Mouse (Mus musculus) adipocyte (in vitro differentiated cells): ENCODE measurements at regions not wholly inside any gene's neighbourhood (a gene's known extent, or its start where the extent isn't known, plus 50 kb on each side); places are given as distances from the start of the nearest gene placed in this dataset.
A peak's percentile ranks its signal among the peaks of the same experiment; 100 is the strongest.

Experiments
- DNase-seq: peaks from one replicate; pipeline ENCODE4 v3.0.0-alpha.2; 2016; ENCODE audit warnings: low spot score

DNA sequence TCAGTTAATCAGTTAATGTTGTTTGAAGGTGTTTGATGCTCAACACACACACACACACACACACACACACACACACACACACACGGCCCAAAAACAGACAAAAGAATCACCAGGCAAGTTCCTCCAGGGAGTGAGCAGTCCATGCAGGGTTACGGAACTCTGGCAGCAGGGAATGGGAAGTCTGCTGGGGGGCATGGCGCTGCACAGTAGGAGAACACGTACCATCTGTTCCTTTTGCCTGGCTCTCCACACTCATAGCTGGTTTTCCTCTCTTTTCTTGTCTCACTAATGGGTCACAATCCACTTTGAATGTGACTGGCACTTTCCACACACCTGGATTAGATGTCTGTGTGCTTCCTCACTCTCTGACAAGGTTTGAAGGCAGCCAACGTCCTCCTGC lies 151.8 kb downstream of the Rpl14 start:
- no peak for DNase-seq

DNA sequence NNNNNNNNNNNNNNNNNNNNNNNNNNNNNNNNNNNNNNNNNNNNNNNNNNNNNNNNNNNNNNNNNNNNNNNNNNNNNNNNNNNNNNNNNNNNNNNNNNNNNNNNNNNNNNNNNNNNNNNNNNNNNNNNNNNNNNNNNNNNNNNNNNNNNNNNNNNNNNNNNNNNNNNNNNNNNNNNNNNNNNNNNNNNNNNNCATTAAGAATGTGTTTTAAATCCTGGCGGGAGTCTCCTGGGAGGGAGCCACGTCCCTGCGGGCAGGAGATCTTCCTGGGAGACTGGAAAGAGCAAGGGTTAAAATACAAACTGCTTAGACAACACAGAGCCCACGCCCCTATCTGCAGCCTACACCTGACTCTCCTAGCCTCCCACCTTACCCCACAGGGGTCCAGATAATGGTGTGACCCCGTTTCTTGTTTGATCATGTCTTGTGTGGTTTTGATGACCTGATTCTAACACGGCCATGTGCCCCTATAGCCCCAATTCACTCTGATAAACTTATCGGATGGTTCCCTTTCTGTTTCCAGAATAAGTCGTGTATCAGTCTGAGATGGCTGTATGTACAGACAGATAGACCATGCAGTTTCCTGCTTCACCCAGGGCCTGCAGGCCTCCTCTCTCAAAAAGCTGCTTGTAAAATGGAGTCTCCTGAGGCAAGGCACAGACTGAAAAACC lies 160.8 kb downstream of the Rpl14 start:
- no peak for DNase-seq

GRCm38 (mm10) chr9:120732650-120733293 lies 161.5 kb downstream of the Rpl14 start:
- no peak for DNase-seq

GRCm38 (mm10) chr9:120733681-120734465 lies 162.6 kb downstream of the Rpl14 start:
- DNase-seq: no peak

- no peak for DNase-seq
These were observed 164.0 kb downstream of the Rpl14 start for GRCm38 (mm10) chr9:120735217-120735616.

- peak; percentile 77 for DNase-seq
These were observed 166.7 kb downstream of the Rpl14 start for GRCm38 (mm10) chr9:120737956-120738355.

GRCm38 (mm10) chr9:120739199-120739952 lies 168.1 kb downstream of the Rpl14 start:
- DNase-seq: peak; percentile 87

DNA sequence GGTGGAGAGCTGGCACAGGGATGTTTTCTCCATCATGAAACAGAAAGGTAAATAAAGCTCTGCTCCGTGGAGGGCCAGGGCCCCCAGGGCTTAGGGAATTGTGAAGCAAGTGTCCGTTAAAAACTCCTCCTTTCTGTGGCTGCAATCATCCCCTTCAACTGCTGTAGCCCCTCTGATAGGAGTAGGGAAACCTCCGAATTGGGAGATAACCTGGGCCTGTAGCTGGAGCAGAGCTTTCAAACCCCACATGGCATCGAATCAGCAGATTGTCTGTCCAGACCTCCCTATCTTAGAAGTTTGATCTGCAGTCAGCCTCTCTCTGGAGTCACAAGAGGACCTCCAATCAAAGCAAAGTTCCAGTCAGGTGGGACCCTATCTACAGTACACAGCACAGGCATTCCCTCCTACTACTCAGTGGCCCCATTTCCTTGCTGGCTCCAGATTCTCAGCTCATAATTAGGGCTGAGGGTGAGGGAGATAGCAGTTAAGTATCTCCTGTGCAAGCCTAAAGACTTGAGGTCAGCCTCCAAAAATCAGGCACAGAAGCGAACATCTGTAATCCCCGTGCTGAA lies 168.8 kb downstream of the Rpl14 start:
- DNase-seq: no peak

DNA sequence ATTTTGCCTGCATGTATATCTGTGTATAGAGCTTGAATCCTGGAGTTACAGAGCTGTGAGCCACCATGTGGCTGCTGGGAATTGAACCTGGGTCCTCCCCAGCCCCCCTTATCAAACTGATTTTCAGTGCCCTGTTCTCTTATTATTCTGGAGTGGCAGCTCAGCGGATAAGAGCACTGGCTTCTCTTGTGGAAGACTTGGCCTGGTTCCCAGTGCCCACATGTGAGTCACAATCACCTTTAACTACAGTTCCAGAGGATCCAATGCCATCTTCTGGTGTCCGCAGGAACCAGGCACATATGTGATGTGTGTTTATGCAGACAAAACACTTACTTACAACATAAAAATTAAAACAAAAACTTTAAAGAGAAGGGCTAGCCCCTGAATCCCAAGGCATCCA lies 170.3 kb downstream of the Rpl14 start:
- DNase-seq: peak; percentile 19

- no peak for DNase-seq
These were observed 172.2 kb downstream of the Rpl14 start for GRCm38 (mm10) chr9:120743455-120743854.

DNA sequence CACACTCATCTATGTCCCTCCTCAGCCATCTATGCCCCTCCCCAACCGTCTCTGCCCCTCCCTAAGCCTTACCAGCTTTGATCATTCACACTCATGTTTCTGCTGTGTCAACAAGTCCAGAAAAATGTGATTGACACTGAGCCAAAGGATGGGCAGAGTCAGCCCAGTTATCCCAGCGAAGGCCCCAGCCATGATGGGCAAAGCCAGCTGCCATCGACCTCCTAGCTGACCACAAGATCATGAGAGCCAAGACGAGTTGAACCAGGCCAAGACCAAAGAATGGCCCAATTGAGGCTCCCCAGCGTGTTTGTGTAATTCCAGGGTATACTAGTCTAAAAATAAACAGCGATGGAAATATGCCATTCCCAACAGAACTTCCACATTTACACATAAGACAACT lies 174.4 kb downstream of the Rpl14 start:
- DNase-seq: no peak

GRCm38 (mm10) chr9:120750820-120751219 lies 178.2 kb upstream of the Ctnnb1 start:
- DNase-seq: no peak

DNA sequence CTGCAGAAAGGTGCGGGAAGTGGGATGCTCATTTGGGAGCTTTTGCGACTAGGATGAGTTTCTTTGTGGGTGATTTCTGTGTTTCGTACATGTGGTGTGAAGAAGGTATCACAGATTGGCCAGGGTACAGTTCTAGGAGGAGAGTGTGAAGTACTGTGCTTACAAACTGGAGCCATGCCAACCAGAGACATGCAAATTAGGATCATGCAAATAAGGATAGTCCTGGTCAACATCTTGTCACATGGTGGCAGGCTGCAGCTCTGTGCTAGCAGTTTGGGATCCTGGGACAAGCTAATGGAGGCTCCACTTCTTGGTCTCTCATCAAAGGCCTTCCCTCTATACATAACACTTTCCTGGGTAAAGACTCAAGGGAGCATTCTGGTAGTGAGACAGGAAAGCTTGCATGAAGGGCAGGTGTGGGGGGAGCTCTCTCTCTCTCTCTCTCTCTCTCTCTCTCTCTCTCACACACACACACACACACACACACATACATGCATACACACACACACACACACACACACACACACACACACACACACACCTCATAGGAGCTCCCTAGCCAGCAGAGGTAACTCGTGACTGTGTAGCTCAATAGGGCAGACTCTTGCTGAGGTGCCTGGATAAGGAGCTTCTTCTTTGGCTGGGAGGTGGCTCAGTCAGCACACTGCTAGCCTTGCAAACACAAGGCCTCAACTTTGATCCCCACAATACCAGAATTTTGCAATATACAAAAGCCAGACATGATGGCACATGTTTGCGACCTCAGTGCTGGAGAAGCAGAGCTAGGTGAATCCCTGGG lies 177.1 kb upstream of the Ctnnb1 start:
- DNase-seq: no peak

- DNase-seq: no peak
These were observed 174.9 kb upstream of the Ctnnb1 start for GRCm38 (mm10) chr9:120754151-120754550.

GRCm38 (mm10) chr9:120755486-120755885 lies 173.5 kb upstream of the Ctnnb1 start:
- DNase-seq: no peak

- DNase-seq: no peak
These were observed 171.0 kb upstream of the Ctnnb1 start for GRCm38 (mm10) chr9:120758003-120758402.

DNA sequence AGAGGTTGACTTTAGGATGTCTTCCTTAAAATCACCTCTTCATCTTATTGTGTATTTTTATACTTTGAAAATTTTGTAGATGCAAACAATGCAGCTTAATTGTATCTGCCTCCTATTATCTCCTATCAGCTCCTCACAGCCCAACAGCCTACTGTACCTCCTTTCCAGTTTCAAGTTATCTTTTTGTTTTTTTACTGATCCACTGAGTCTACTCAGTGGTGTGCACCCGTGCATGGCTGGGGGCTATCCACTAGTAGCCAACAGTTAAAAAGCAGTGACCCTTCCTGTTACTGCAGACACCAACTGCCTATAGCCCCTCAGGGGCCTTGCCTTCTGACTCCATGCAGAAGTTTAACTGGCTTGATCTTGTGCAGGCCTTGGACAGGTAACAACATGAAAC lies 170.4 kb upstream of the Ctnnb1 start:
- no peak for DNase-seq

GRCm38 (mm10) chr9:120759771-120760170 lies 169.2 kb upstream of the Ctnnb1 start:
- no peak for DNase-seq

GRCm38 (mm10) chr9:120763802-120764201 lies 165.2 kb upstream of the Ctnnb1 start:
- DNase-seq: no peak

DNA sequence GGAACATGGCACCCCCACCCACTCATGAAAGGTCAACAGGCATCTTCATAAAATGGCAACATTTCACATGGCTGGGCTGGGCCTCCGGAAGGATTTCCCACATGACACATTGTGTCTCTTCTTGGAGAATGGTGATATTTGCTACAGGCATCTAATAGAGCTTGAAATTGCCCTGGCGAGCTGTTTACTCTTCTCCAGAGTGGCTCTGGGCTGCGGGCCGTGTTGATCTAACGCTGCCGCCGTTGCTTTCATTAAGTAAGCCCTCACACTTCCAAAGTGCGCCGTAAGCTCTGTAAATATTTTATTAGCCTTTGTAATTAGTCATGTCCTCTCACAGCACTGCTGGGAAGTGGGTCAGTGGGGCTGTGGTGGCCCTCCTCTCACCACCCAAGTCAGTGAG lies 164.4 kb upstream of the Ctnnb1 start:
- no peak for DNase-seq

DNA sequence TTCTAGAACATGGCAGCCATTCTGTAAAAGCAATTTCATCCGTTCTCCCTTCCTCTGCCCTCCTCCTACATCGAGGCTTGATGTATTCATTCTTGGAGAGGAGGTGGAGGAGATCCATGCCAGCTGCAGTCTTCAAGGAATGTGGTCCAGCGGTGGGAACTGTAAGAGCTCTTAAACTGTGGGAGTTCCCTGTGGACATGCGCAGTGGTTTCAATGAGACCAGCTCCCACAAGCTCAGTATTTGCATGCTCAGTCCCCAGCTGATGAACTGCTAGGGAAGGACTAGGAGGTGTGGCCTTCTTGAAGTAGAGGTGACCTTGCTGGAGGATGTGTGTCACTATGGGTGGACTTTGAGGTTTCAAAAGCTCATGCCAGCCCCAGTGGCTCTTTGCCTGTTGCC lies 163.7 kb upstream of the Ctnnb1 start:
- DNase-seq: no peak
